Mouse (Mus musculus) erythroid progenitor cell, adult 5-6 weeks (primary cell): Measurements from ENCODE around the gene Atat1. TPM values are rescaled to one million over a fixed set of nuclear protein-coding genes. Genes with fewer than 3 reads are reported as not detected.

ENCODE experiments used
- ATAC-seq: replicated peaks from 2 replicates; pipeline ENCODE4 v1.8.0; 2016; ENCODE audit warnings: moderate number of reproducible peaks, mild to moderate bottlenecking, moderate TSS enrichment, inconsistent platforms; ENCODE audit not compliant: poor library complexity, low FRiP score, severe bottlenecking
- total RNA-seq, 2 experiments: library from RNA; stranded (forward) in 1 of 2; stranded (reverse) in 1 of 2; fragments of 150-400 nt in 1 of 2; fragments of 186-747, 209-891 nt in 1 of 2; gene quantifications; 2 replicates each; pipeline versions ENCODE4 v1.2.3 to v1.2.4; 2015 to 2017; ENCODE audit warnings: low replicate concordance in 2 of 2

Atat1 gene
- total RNA-seq, 2 experiments from 2014 or later: 3.0 to 26.0 TPM

DNA sequence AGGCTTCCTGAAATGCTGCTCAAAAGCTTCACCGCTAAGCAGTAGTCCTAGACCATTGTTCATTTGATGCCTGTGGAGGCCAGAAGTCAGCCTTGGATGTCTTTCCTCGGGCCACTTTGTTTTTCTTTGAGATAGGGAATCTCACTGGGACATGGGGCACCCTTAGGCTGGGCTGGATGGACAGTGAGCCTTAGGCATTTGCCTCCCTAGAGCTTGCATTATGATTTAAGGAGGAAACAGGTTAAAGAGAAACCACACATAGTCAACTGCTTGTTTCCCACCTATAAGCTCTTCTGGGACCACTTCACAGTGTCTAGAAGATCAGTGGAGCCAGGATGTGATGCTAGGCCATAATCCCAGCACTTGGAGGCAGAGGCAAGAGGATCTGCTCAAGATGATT is 50.0 kb downstream of the Atat1 start:
- ATAC-seq: no peak

- ATAC-seq: no peak
Observed at GRCm38 (mm10) chr17:35859371-35859770, 50.5 kb downstream of the Atat1 start.

DNA sequence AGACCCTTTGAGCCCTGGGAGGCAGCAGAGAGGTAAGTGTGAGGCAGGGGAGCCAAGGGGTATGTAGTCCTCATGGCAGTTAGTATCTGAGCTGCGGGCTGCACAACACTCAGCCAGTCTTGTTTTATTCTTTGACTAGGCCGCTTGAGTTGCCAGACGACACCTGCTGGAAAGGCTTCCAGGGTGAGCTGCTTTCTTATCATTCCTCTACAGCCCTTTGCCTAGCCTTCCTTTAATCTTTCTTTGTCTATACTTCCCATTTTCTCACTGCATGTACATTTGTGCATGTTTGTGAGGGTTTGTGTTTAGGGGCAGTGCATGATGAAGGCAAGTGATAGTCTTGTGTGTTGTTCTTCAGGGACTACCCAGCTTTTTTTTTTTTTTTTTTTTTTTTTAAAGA is 58.9 kb downstream of the Atat1 start:
- ATAC-seq: peak; percentile 76

- no peak for ATAC-seq
Observed at GRCm38 (mm10) chr17:35848112-35848511, 61.8 kb downstream of the Atat1 start.

Other genes starting within 250 kb of the Atat1 start
- 2.5 TPM in 1 of 2 replicates, not detected in the other for gene Vars2, start 242.5 kb downstream of the Atat1 start, total RNA-seq (2015; ENCODE audit: low replicate concordance)
- 0.23 and 0.77 TPM in 2 replicates for gene Vars2, start 242.5 kb downstream of the Atat1 start, total RNA-seq (2017; ENCODE audit: low replicate concordance)
- 1.1 and 2.5 TPM in 2 replicates for gene Gtf2h4, start 236.3 kb downstream of the Atat1 start, total RNA-seq (2015; ENCODE audit: low replicate concordance)
- gene Gtf2h4, start 236.3 kb downstream of the Atat1 start, total RNA-seq (2017; ENCODE audit: low replicate concordance): 3.6 and 6.3 TPM in 2 replicates
- gene Ddr1, start 205.5 kb downstream of the Atat1 start, total RNA-seq (2015; ENCODE audit: low replicate concordance): not detected in 2 replicates
- gene Ddr1, start 205.5 kb downstream of the Atat1 start, total RNA-seq (2017; ENCODE audit: low replicate concordance): 0.26 TPM in 1 of 2 replicates, not detected in the other
- 3.8 and 10.5 TPM in 2 replicates for gene Ier3, start 88.4 kb downstream of the Atat1 start, total RNA-seq (2015; ENCODE audit: low replicate concordance)
- 0.51 and 4.0 TPM in 2 replicates for gene Ier3, start 88.4 kb downstream of the Atat1 start, total RNA-seq (2017; ENCODE audit: low replicate concordance)
- gene Flot1, start 86.8 kb downstream of the Atat1 start, total RNA-seq (2015; ENCODE audit: low replicate concordance): 19.3 and 32.8 TPM in 2 replicates
- 14.6 and 29.1 TPM in 2 replicates for gene Flot1, start 86.8 kb downstream of the Atat1 start, total RNA-seq (2017; ENCODE audit: low replicate concordance)
- gene Tubb5, start 71.8 kb downstream of the Atat1 start, total RNA-seq (2015; ENCODE audit: low replicate concordance): 663 and 669 TPM in 2 replicates
- gene Tubb5, start 71.8 kb downstream of the Atat1 start, total RNA-seq (2017; ENCODE audit: low replicate concordance): 760 and 914 TPM in 2 replicates
- gene Mdc1, start 68.6 kb downstream of the Atat1 start, total RNA-seq (2015; ENCODE audit: low replicate concordance): 117 and 147 TPM in 2 replicates
- 31.0 and 57.1 TPM in 2 replicates for gene Mdc1, start 68.6 kb downstream of the Atat1 start, total RNA-seq (2017; ENCODE audit: low replicate concordance)
- gene Nrm, start 48.8 kb downstream of the Atat1 start, total RNA-seq (2015; ENCODE audit: low replicate concordance): 32.8 and 36.0 TPM in 2 replicates
- 19.1 and 35.8 TPM in 2 replicates for gene Nrm, start 48.8 kb downstream of the Atat1 start, total RNA-seq (2017; ENCODE audit: low replicate concordance)
- gene Ppp1r18, start 44.5 kb downstream of the Atat1 start, total RNA-seq (2015; ENCODE audit: low replicate concordance): 32.8 and 37.7 TPM in 2 replicates
- 7.2 and 10.2 TPM in 2 replicates for gene Ppp1r18, start 44.5 kb downstream of the Atat1 start, total RNA-seq (2017; ENCODE audit: low replicate concordance)
- gene Dhx16, start 30.3 kb downstream of the Atat1 start, total RNA-seq (2015; ENCODE audit: low replicate concordance): 139 and 201 TPM in 2 replicates
- gene Dhx16, start 30.3 kb downstream of the Atat1 start, total RNA-seq (2017; ENCODE audit: low replicate concordance): 73.1 and 118 TPM in 2 replicates
- gene 2310061I04Rik, start 12.6 kb downstream of the Atat1 start, total RNA-seq (2015; ENCODE audit: low replicate concordance): 37.7 and 68.5 TPM in 2 replicates
- gene 2310061I04Rik, start 12.6 kb downstream of the Atat1 start, total RNA-seq (2017; ENCODE audit: low replicate concordance): 2.9 and 3.7 TPM in 2 replicates
- gene Mrps18b, start 6.3 kb upstream of the Atat1 start, total RNA-seq (2015; ENCODE audit: low replicate concordance): 16.9 and 18.0 TPM in 2 replicates
- 13.5 and 50.5 TPM in 2 replicates for gene Mrps18b, start 6.3 kb upstream of the Atat1 start, total RNA-seq (2017; ENCODE audit: low replicate concordance)
- 53.7 and 90.1 TPM in 2 replicates for gene Ppp1r10, start 6.4 kb upstream of the Atat1 start, total RNA-seq (2015; ENCODE audit: low replicate concordance)
- gene Ppp1r10, start 6.4 kb upstream of the Atat1 start, total RNA-seq (2017; ENCODE audit: low replicate concordance): 67.5 and 87.5 TPM in 2 replicates
- 26.3 and 36.9 TPM in 2 replicates for gene Abcf1, start 59.7 kb upstream of the Atat1 start, total RNA-seq (2015; ENCODE audit: low replicate concordance)
- 120 and 139 TPM in 2 replicates for gene Abcf1, start 59.7 kb upstream of the Atat1 start, total RNA-seq (2017; ENCODE audit: low replicate concordance)
- gene Gnl1, start 69.8 kb upstream of the Atat1 start, total RNA-seq (2015; ENCODE audit: low replicate concordance): 1.3 and 4.3 TPM in 2 replicates
- 3.3 and 4.9 TPM in 2 replicates for gene Gnl1, start 69.8 kb upstream of the Atat1 start, total RNA-seq (2017; ENCODE audit: low replicate concordance)
- gene Prr3, start 70.2 kb upstream of the Atat1 start, total RNA-seq (2015; ENCODE audit: low replicate concordance): 5.4 and 6.5 TPM in 2 replicates
- gene Prr3, start 70.2 kb upstream of the Atat1 start, total RNA-seq (2017; ENCODE audit: low replicate concordance): 4.6 TPM in 1 of 2 replicates, not detected in the other
- gene H2-T24, start 110.5 kb upstream of the Atat1 start, total RNA-seq (2015; ENCODE audit: low replicate concordance): 84.3 and 115 TPM in 2 replicates
- gene H2-T24, start 110.5 kb upstream of the Atat1 start, total RNA-seq (2017; ENCODE audit: low replicate concordance): 293 and 328 TPM in 2 replicates
- 109 and 146 TPM in 2 replicates for gene H2-T23, start 122.8 kb upstream of the Atat1 start, total RNA-seq (2015; ENCODE audit: low replicate concordance)
- gene H2-T23, start 122.8 kb upstream of the Atat1 start, total RNA-seq (2017; ENCODE audit: low replicate concordance): 93.4 and 104 TPM in 2 replicates
- 19.1 and 19.7 TPM in 2 replicates for gene H2-T22, start 132.7 kb upstream of the Atat1 start, total RNA-seq (2015; ENCODE audit: low replicate concordance)
- 5.5 and 16.4 TPM in 2 replicates for gene H2-T22, start 132.7 kb upstream of the Atat1 start, total RNA-seq (2017; ENCODE audit: low replicate concordance)
- gene Gm6034, start 132.9 kb upstream of the Atat1 start, total RNA-seq (2015; ENCODE audit: low replicate concordance): not detected in 2 replicates
- gene Gm6034, start 132.9 kb upstream of the Atat1 start, total RNA-seq (2017; ENCODE audit: low replicate concordance): not detected in 2 replicates
- not detected in 2 replicates for gene Gm11127, start 148.3 kb upstream of the Atat1 start, total RNA-seq (2015; ENCODE audit: low replicate concordance)
- gene Gm11127, start 148.3 kb upstream of the Atat1 start, total RNA-seq (2017; ENCODE audit: low replicate concordance): 0.39 TPM in 1 of 2 replicates, not detected in the other
- gene Gm19684, start 211.6 kb upstream of the Atat1 start, total RNA-seq (2015; ENCODE audit: low replicate concordance): not detected in 2 replicates
- gene Gm19684, start 211.6 kb upstream of the Atat1 start, total RNA-seq (2017; ENCODE audit: low replicate concordance): not detected in 2 replicates
- not detected in 2 replicates for gene Gm7030, start 219.3 kb upstream of the Atat1 start, total RNA-seq (2015; ENCODE audit: low replicate concordance)
- gene Gm7030, start 219.3 kb upstream of the Atat1 start, total RNA-seq (2017; ENCODE audit: low replicate concordance): not detected in 2 replicates